Mouse (Mus musculus) gastrocnemius, postnatal 25 days (tissue): ENCODE data around the gene Tfdp2. TPM values are rescaled to one million over a fixed set of nuclear protein-coding genes. Genes with fewer than 3 reads are reported as not detected.

Experiments
- DNase-seq: peaks from one replicate; pipeline ENCODE4 v3.0.0; 2022
- total RNA-seq, 2 experiments: library from RNA; stranded (reverse); gene quantifications; 1 replicate in 1 of 2; 2 replicates in 1 of 2; pipeline ENCODE4 v1.2.3; 2021

Gene Tfdp2
- total RNA-seq, 2 experiments from 2014 or later, result 32.5 to 36.5 TPM

- no peak for DNase-seq
Measured at GRCm38 (mm10) chr9:96228285-96228684, 32.2 kb downstream of the Tfdp2 start.

GRCm38 (mm10) chr9:96230271-96230670 is 34.2 kb downstream of the Tfdp2 start:
- DNase-seq, result no peak

- no peak for DNase-seq
Measured at GRCm38 (mm10) chr9:96235477-96235876, 39.4 kb downstream of the Tfdp2 start.

- DNase-seq, result no peak
Measured at GRCm38 (mm10) chr9:96237391-96237790, 41.3 kb downstream of the Tfdp2 start.

- DNase-seq, result no peak
Measured at GRCm38 (mm10) chr9:96238286-96238685, 42.2 kb downstream of the Tfdp2 start.

- DNase-seq, result no peak
Measured at GRCm38 (mm10) chr9:96241134-96242097, 45.3 kb downstream of the Tfdp2 start.

- no peak for DNase-seq
Measured at GRCm38 (mm10) chr9:96243915-96244314, 47.8 kb downstream of the Tfdp2 start.

GRCm38 (mm10) chr9:96254812-96255211 is 58.7 kb downstream of the Tfdp2 start:
- no peak for DNase-seq

GRCm38 (mm10) chr9:96258478-96258877 is 62.4 kb downstream of the Tfdp2 start:
- no peak for DNase-seq

GRCm38 (mm10) chr9:96259017-96259512 is 63.0 kb downstream of the Tfdp2 start:
- DNase-seq, result no peak

- no peak for DNase-seq
Measured at GRCm38 (mm10) chr9:96259753-96260520, 63.9 kb downstream of the Tfdp2 start.

GRCm38 (mm10) chr9:96261101-96261500 is 65.0 kb downstream of the Tfdp2 start:
- no peak for DNase-seq

GRCm38 (mm10) chr9:96261980-96262379 is 65.9 kb downstream of the Tfdp2 start:
- DNase-seq, result no peak

GRCm38 (mm10) chr9:96266793-96267558 is 70.9 kb downstream of the Tfdp2 start:
- no peak for DNase-seq

- DNase-seq, result no peak
Measured at GRCm38 (mm10) chr9:96267559-96267948, 71.5 kb downstream of the Tfdp2 start.

- DNase-seq, result no peak
Measured at GRCm38 (mm10) chr9:96269726-96270125, 73.7 kb downstream of the Tfdp2 start.

GRCm38 (mm10) chr9:96275543-96275942 is 79.5 kb downstream of the Tfdp2 start:
- DNase-seq, result no peak

GRCm38 (mm10) chr9:96281497-96281896 is 85.4 kb downstream of the Tfdp2 start:
- no peak for DNase-seq

- DNase-seq, result no peak
Measured at GRCm38 (mm10) chr9:96282082-96282481, 86.0 kb downstream of the Tfdp2 start.

GRCm38 (mm10) chr9:96284916-96285315 is 88.8 kb downstream of the Tfdp2 start:
- DNase-seq, result no peak

- no peak for DNase-seq
Measured at GRCm38 (mm10) chr9:96292144-96292543, 96.1 kb downstream of the Tfdp2 start.
